Mouse (Mus musculus) hindbrain, embryonic 12.5 days (tissue): ENCODE measurements around the gene Prelp. TPM values are rescaled to one million over a fixed set of nuclear protein-coding genes. Genes with fewer than 3 reads are reported as not detected.

Source experiments
- ATAC-seq: fragments of 200-750 bp; cut with Nextera tagmentation; 2 replicates; pipeline ENCODE4 v1.8.0; 2017; ENCODE audit warnings: moderate TSS enrichment; ENCODE audit not compliant: low FRiP score
- H3K27ac ChIP-seq: fragments of 300-500 bp; sonication (generic); 2 replicates; pipeline ENCODE4 v1.5.1; 2016; ENCODE audit warnings: mild to moderate bottlenecking
- H3K27me3 ChIP-seq: fragments of 300-500 bp; sonication (generic); 2 replicates; pipeline ENCODE4 v1.6.1; 2016; ENCODE audit warnings: mild to moderate bottlenecking
- H3K36me3 ChIP-seq: fragments of 300-500 bp; sonication (generic); 2 replicates; pipeline ENCODE4 v1.6.1; 2016; ENCODE audit warnings: mild to moderate bottlenecking
- H3K4me1 ChIP-seq: fragments of 300-500 bp; sonication (generic); 2 replicates; pipeline ENCODE4 v1.6.1; 2016
- H3K4me2 ChIP-seq: fragments of 300-500 bp; sonication (generic); replicated peaks from 2 replicates; pipeline ENCODE4 v1.6.1; 2016; ENCODE audit warnings: mild to moderate bottlenecking
- H3K4me3 ChIP-seq: fragments of 300-500 bp; sonication (generic); 2 replicates; pipeline ENCODE4 v1.5.1; 2016; ENCODE audit warnings: mild to moderate bottlenecking
- H3K9ac ChIP-seq: fragments of 300-500 bp; sonication (generic); 2 replicates; pipeline ENCODE4 v1.6.1; 2016; ENCODE audit warnings: mild to moderate bottlenecking, moderate library complexity
- H3K9me3 ChIP-seq: fragments of 300-500 bp; sonication (generic); replicated peaks from 2 replicates; pipeline ENCODE4 v1.6.1; 2016; ENCODE audit warnings: mild to moderate bottlenecking
- WGBS: fragments of 180-500 bp; shearing (Covaris S2); methylation state at CpG from one replicate; pipeline ENCODE4 v1.1.7; 2016; 5-methylcytosine and 5-hydroxymethylcytosine counted together
- polyA plus RNA-seq: library from polyadenylated mRNA; unstranded; fragments of >200 nt; fragmentation: Nextera tagmentation; extraction: Ambion mirVana; gene quantifications from 2 replicates; pipeline ENCODE4 v1.2.1, GENCODE M21; 2016

Gene Prelp
- polyA plus RNA-seq, 1 experiment from 2014 or later = 7.2 TPM

DNA sequence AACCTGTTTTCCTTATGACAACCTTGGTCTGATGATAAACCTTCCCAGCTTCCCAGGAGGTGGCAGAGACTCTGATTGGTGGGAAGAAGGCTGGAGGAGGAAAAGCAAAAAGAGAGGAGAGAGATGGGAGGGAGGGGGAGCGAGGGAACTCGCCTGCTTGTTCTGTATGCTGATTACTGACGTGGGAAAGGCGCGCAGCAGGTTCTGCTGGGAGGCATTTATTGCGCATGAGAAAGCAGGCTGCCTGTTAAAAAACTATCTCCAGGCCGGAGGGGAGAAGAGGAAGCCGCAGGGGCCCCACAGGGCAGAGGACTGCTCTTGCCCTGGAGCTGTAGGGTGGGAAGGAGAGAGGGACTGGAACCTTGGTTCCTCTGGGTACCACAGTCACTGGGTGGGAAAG lies 34.2 kb downstream of the Prelp start:
- H3K36me3 ChIP-seq = no peaks in the 10 kb centered on the region
- H3K9me3 ChIP-seq = no peaks in the 10 kb centered on the region
- 3% methylated on average over 8 of the region's 8 CpGs for WGBS
- H3K27me3 ChIP-seq = no peaks in the 10 kb centered on the region; the same call in 1 of the 2 replicates
- peak; percentile 46 for ATAC-seq
- H3K9ac ChIP-seq = no peak overlapping the region
- peak overlapping the region; percentile 57 for H3K27ac ChIP-seq
- H3K4me2 ChIP-seq = peak overlapping the region; percentile 31
- H3K4me1 ChIP-seq = peaks cover 84% of the 10 kb centered on the region
- H3K4me3 ChIP-seq = no peak overlapping the region

DNA sequence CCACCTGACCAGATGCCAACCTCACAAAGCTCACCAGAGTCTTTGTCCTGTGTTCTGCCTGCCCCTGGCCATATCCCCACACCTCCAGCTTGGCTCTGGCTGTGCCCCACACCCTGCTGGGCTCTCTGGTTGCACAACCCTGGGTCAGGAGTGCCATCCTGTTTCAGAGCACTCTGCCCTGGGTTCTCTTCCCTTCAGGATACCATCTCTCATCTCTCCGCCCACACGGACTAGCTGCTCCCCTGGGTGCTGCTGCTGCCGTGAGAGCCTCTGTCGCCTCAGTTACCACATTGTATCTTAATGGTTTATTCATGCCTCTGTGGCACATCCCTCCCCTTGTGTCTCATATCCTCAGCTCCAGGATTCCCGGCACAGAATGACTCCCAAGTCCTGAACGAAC lies 34.8 kb downstream of the Prelp start:
- H3K27me3 ChIP-seq = no peaks in the 10 kb centered on the region; the same call in 1 of the 2 replicates
- H3K4me3 ChIP-seq = no peak overlapping the region
- H3K4me1 ChIP-seq = peaks cover 85% of the 10 kb centered on the region
- H3K9me3 ChIP-seq = no peaks in the 10 kb centered on the region
- 10% methylated on average over 6 of the region's 6 CpGs for WGBS
- peak overlapping the region; percentile 55 for H3K27ac ChIP-seq
- H3K9ac ChIP-seq = no peak overlapping the region
- ATAC-seq = 0 out of 2 replicates have a peak, but pooled peaks have one; percentile 29
- peak overlapping the region; percentile 31; the same call in 1 of the 2 replicates for H3K4me2 ChIP-seq
- no peaks in the 10 kb centered on the region for H3K36me3 ChIP-seq

DNA sequence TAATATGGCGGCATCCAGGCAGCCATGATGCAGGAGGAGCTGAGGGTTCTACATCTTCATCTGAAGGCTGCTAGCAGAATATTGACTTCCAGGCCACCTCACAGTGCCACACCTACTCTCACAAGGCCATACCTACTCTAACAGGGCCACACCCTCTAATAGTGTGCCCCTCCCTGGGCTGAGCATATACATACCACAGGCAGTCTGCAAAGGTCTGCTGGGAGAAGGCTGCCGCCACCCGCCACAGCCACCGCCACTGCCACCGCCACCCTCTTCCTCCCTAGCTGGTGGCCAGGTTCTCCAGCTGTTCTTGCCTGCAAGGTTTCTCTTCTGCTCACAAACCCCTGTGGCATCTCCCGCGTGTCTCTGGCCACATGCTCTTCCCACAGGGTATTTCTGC lies 35.4 kb downstream of the Prelp start:
- Histone ChIP-seq H3K4me2 (no peak overlapping the region), H3K9me3 (no peaks in the 10 kb centered on the region), H3K4me1 (peaks cover 78% of the 10 kb centered on the region), H3K9ac (no peak overlapping the region), H3K27ac (peak overlapping the region; percentile 55; the same call in 1 of the 2 replicates), H3K27me3 (no peaks in the 10 kb centered on the region; the same call in 1 of the 2 replicates), H3K4me3 (no peak overlapping the region), H3K36me3 (no peaks in the 10 kb centered on the region)
- ATAC-seq = no peak
- 96% methylated on average over 7 of the region's 7 CpGs for WGBS

DNA sequence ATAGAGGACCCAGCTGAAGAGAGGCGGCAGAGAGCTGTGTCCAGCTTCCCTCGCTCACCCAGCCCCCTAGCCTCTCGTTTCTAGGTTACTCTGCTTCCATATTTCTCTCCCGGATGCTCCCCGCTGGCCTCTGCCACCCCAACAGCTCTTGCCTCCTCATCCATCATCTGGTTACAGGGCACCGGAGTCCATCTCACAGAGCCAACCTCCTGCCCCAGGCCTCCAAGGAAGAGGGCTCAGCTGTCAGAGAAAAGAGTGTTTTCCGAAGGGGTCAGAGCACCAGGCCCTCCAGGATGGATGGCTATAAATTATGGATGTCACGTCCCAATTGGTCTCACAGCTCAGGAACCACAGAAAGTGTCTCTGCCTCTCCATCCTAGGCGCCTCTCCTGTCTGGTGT lies 36.5 kb downstream of the Prelp start:
- Histone ChIP-seq H3K27me3 (no peaks in the 10 kb centered on the region; the same call in 1 of the 2 replicates), H3K9ac (no peak overlapping the region), H3K9me3 (no peaks in the 10 kb centered on the region), H3K4me1 (peaks cover 69% of the 10 kb centered on the region), H3K4me3 (no peak overlapping the region), H3K36me3 (no peaks in the 10 kb centered on the region), H3K4me2 (no peak overlapping the region), H3K27ac (peak overlapping the region; percentile 73)
- no peak for ATAC-seq
- WGBS = 40% methylated on average over 9 of the region's 9 CpGs

DNA sequence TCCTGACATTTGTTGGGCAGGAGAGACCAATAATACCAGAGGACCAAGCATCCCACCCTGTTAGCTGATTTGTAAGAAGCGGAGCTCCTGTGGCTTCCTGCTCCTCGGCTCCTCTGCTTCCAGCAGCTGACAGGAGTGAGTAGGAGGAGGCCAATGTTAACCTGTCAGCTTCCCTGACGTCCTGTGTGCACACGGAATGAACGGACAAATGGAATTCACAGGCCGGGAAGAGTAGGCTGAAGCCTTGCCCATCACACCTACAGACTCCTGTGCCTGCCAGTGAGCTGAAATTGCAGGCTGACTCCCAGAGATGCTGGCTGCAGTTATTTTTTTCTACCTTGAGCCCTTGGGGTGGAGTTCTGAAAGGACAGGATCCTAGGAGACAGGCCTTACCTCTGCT lies 37.1 kb downstream of the Prelp start:
- no peak overlapping the region for H3K4me2 ChIP-seq
- no peak for ATAC-seq
- no peak overlapping the region for H3K4me3 ChIP-seq
- 55% methylated on average over 6 of the region's 6 CpGs for WGBS
- H3K9me3 ChIP-seq = no peaks in the 10 kb centered on the region
- H3K9ac ChIP-seq = peak overlapping the region; percentile 27; the same call in 1 of the 2 replicates
- no peaks in the 10 kb centered on the region for H3K36me3 ChIP-seq
- peak overlapping the region; percentile 73 for H3K27ac ChIP-seq
- H3K27me3 ChIP-seq = no peaks in the 10 kb centered on the region; the same call in 1 of the 2 replicates
- peaks cover 63% of the 10 kb centered on the region for H3K4me1 ChIP-seq

DNA sequence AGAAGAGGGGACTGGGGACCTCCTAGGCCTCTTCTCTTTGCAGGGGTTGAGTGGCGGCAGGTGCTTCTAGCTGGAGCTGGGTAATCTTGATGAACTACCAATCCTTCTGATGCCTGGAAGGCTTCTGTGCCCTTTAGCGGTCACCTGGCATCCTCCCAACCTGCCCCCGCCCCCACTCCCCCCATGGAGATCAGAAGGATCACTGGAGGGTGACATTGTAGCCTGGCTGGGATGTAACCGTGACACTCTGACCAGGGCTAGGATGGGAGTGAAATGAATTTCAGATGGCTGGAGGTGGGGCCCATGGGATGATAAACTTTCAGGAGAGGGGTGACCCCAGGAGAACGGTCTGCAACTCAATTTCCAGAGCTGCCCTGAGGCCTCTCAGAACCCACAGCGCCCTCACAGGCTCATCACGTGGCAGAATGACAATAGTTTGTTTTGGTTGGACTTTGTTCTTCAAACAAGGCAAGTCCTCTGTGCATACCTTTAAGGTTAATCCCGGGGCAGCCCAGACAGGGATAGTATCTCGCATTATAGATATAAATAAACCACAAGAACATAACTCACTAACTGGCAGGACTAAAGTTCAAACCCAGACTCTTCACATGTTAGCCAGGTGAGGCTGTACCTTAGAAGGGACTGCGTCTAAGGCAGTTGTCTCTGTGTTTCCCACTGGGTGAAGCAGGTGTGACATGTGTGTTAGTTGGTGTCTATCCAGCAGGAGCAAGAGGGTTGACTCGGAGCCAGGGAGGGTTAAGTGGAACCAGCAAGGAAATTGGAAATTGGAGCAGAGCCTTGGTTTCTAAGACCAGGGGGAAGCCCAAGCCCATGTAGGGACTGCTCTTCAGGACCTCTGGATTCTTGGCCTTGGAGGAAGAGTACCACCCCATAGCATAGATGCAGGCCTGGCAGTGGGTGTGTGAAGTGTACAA lies 38.7 kb downstream of the Prelp start:
- 53% methylated on average over 11 of the region's 11 CpGs for WGBS
- Histone ChIP-seq H3K27ac (peak overlapping the region; percentile 40; the same call in 1 of the 2 replicates), H3K4me3 (no peak overlapping the region), H3K9me3 (no peaks in the 10 kb centered on the region), H3K9ac (no peak overlapping the region), H3K4me2 (no peak overlapping the region), H3K4me1 (peaks cover 55% of the 10 kb centered on the region), H3K36me3 (no peaks in the 10 kb centered on the region), H3K27me3 (no peaks in the 10 kb centered on the region)
- no peak for ATAC-seq

DNA sequence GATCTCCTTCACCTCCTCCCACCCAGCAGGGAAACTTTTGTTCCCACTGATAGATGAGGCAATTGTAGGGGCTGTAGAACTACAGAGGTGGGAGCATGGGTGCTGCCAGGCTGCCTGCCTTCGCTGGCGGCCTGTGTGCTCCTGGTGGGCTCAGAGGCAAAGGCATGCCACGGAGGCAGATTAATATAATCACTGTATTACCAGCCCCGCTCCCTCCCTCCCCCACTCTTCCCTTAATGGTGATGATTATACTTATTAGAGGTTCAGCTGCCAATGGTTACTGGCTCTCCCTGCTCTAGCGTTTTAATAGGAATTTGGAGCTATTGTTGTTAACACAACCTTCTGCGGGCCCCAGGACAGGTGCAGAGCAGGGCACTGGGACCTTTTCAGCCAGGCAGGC lies 39.4 kb downstream of the Prelp start:
- H3K27me3 ChIP-seq = no peaks in the 10 kb centered on the region
- no peaks in the 10 kb centered on the region for H3K9me3 ChIP-seq
- WGBS = 56% methylated on average over 6 of the region's 6 CpGs
- H3K27ac ChIP-seq = peak overlapping the region; percentile 40; the same call in 1 of the 2 replicates
- no peak overlapping the region for H3K9ac ChIP-seq
- no peak overlapping the region for H3K4me3 ChIP-seq
- no peak overlapping the region for H3K4me2 ChIP-seq
- peaks cover 52% of the 10 kb centered on the region for H3K4me1 ChIP-seq
- H3K36me3 ChIP-seq = no peaks in the 10 kb centered on the region
- ATAC-seq = no peak

DNA sequence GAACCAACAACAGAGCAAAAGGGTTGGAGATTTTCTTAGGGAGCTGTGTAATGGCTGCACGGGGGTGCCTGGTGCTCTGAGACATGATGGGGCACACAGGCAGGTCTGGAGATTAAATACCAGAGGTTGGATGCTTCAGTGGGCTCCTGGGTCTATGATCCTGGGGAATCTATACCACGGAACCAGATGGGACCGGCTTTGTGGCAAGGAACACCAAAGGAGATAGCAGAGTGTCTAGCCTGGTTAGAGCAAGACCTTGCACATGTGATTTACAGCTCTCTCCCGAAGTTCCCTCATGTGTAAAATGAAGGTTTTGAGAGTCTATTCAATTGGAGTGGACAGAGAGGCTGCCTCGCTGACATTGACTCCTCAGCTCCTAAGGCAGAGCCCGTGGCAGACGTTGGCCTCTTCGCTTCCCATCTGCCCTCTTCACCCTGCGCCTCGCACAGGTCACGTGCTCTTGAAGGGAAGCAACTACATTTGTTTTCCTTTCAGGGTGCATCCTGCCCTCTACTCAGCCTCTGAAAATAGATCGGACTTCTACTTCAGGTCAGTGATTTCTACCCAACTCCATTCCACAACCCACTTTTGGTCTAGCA lies 42.3 kb downstream of the Prelp start:
- Histone ChIP-seq H3K4me3 (no peak overlapping the region), H3K9ac (no peak overlapping the region; the same call in 1 of the 2 replicates), H3K4me1 (peaks cover 28% of the 10 kb centered on the region), H3K9me3 (no peaks in the 10 kb centered on the region), H3K27me3 (no peaks in the 10 kb centered on the region), H3K27ac (no peak overlapping the region), H3K36me3 (no peaks in the 10 kb centered on the region), H3K4me2 (no peak overlapping the region)
- 52% methylated on average over 12 of the region's 12 CpGs for whole genome bisulfite sequencing
- ATAC-seq = no peak

DNA sequence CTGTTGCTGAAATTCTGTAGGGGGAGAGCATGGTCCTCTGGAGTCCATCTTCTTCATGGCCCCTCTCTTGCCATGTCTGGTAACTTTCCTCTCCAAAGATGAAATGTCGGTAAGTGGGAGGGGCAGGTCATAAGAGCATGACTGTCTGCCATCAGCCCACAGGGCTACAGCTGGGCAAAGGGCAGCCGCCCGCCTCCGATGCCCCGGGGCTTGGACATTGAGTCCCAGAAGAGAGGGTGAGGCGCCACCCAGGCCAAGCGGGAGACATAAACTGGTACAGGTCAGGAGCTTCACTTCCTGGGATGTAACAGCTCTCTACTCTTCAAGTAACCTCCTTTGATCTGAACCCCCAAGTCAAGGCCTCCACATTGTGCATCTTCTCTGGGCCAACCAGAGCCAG lies 44.3 kb downstream of the Prelp start:
- H3K4me2 ChIP-seq = no peak overlapping the region
- H3K9me3 ChIP-seq = no peaks in the 10 kb centered on the region
- no peak overlapping the region for H3K4me3 ChIP-seq
- H3K36me3 ChIP-seq = no peaks in the 10 kb centered on the region
- no peak overlapping the region for H3K27ac ChIP-seq
- no peaks in the 10 kb centered on the region for H3K27me3 ChIP-seq
- 86% methylated on average over 7 of the region's 7 CpGs for WGBS
- H3K9ac ChIP-seq = no peak overlapping the region
- no peak for ATAC-seq
- peaks cover 16% of the 10 kb centered on the region for H3K4me1 ChIP-seq

DNA sequence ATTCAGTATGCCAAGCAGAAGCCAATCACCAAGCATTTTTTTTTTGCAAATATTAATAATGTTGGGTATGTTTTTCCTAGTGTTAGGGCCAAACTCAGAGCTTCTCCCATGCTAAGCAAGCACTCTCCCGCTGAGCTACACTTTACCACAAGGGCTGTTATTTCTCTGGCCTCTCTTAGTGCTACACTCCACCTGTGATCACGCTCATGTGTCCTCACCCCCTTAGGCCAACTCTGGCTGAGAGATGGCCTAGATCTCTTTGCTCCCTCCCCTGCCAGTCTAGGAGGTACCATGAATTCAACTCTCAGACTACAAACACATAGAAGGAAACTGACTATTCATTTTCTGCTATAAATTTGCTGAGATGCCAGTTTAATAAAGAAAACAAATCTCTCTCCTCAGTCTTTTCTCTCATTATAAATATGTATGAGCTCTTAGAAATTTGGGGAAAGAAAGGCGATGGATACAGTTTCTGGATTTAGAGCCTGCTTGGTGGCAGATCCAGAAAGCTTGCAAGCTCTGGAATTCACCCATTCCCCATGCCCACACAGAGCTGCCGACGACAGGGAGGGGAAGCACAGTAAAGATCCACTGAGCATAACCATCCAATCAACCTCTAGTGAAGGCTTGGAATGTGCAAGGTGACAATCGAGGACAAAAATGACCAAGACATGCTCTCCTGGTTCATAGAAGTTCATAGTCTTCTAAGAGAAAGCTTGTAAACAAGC lies 48.0 kb downstream of the Prelp start:
- Histone ChIP-seq H3K4me2 (no peak overlapping the region), H3K36me3 (no peaks in the 10 kb centered on the region), H3K27ac (no peak overlapping the region), H3K27me3 (no peaks in the 10 kb centered on the region), H3K4me3 (no peak overlapping the region), H3K4me1 (peaks cover 4% of the 10 kb centered on the region; the same call in 1 of the 2 replicates), H3K9me3 (no peaks in the 10 kb centered on the region), H3K9ac (no peak overlapping the region)
- no peak for ATAC-seq
- 93% methylated on average over 6 of the region's 6 CpGs for WGBS

DNA sequence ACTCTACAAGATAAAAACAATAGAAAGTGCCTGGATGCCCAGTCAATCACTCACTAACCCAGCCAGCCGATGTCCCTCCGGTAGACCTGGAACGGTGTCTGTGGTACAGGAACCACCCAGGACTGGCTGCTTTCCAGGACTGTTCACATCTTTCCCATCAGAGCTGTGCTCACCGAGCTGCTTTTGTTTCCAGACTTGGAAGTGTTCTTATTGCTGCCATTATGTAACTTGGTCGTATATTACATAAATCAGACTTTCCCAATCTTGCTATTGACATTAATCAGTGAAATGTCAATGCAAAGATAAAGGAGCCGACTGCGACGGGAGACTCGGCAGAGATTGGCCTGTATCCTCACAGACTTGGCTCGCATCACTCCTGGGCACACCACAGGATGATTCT lies 50.0 kb downstream of the Prelp start:
- Histone ChIP-seq H3K4me1 (no peaks in the 10 kb centered on the region), H3K4me2 (no peak overlapping the region), H3K9me3 (no peaks in the 10 kb centered on the region), H3K4me3 (no peak overlapping the region), H3K36me3 (no peaks in the 10 kb centered on the region), H3K27ac (no peak overlapping the region), H3K27me3 (no peaks in the 10 kb centered on the region), H3K9ac (no peak overlapping the region)
- 87% methylated on average over 10 of the region's 10 CpGs for WGBS
- no peak for ATAC-seq

DNA sequence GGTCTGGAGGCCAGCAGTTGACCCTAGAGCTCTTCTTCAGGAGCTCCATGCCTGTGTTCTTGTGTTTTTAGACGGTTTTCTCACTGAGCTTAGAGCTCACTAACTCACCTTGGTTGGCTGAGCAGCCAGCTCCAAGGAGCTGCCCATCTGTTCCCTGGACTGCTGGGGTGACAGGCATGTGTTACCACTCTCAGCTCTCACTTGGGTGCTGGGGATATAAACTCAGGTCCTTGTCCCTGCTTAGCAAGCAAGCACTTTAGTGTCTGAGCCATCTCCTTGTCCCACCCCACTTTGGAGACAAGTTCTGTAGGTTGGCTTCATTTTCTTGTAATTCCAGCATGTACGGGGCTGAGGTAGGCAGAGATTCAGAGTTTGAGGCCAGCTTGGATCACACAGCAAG lies 52.0 kb downstream of the Prelp start:
- no peak for ATAC-seq
- H3K36me3 ChIP-seq = no peaks in the 10 kb centered on the region
- H3K4me1 ChIP-seq = no peaks in the 10 kb centered on the region
- H3K27ac ChIP-seq = no peak overlapping the region
- H3K27me3 ChIP-seq = no peaks in the 10 kb centered on the region
- no peak overlapping the region for H3K9ac ChIP-seq
- 0 out of 2 replicates have a peak, but pooled peaks cover 3% of the 10 kb centered on the region for H3K9me3 ChIP-seq
- H3K4me3 ChIP-seq = no peak overlapping the region
- 63% methylated on average over 2 of the region's 2 CpGs for WGBS
- H3K4me2 ChIP-seq = no peak overlapping the region
